Mouse (Mus musculus) stomach, adult 2 months (tissue): Measurements from ENCODE around the gene Maml3. TPM values are rescaled to one million over a fixed set of nuclear protein-coding genes. Genes with fewer than 3 reads are reported as not detected.

ENCODE experiments used
- polyA plus RNA-seq: library from polyadenylated mRNA; depleted of rRNA; stranded (reverse); fragments of >200 nt; gene quantifications from 2 replicates; pipeline ENCODE4 v1.2.3, GENCODE M21; 2012; rRNA removed

Maml3 gene
- polyA plus RNA-seq = 2.3 and 2.5 TPM in 2 replicates

DNA sequence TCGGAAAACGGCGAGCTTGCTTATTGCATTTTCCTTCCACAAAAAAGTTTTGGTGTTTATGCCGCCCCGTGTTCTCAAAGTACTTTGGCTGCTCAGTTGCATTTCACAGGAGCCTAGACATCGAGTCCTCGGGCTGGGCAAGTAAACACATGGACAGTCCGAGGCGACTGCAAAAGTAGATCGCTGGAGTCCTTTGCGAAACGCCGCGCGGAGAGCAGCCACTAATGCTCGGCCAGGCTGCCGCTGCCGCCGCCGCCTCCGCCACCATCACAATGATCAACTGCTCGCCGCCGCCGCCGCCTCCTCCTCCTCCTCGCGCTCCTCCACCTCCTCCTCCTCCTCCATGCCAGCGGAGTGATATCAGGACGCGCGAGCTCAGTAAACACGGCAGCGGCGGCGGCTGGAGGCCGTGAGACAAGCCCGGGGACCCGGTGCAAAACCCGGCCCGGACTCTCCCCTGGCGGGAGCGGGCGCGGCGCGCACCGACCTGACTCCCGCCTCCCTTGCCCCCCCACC, at the start of gene Maml3:
Gene Maml3 (minus strand): TSS at position 441 of the 516 bp plus-strand sequence.

DNA sequence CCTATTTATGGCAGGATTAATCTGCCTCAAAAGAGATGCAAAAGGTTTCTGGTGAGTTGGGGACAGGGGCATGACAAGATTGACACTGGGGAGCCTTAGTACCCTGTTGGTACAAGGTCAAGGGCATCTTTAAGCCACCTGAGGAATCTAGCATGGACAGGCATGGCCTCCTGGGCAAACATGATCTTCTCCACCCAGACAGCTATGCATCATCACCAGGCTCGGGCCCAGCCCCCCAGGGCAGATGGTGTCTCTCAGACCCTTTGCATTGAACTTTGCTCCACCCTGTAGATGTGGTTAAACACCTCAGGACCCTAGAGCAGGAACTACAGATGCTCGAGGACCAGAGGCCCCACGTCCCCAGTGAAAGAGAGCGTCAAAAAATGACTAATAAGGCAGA, 444.8 kb downstream of the Maml3 start, which contains the start of gene Mgst2:
Gene Mgst2 (plus strand): TSS at position 301 of the 400 bp plus-strand sequence.

Other genes with a start within 250 kb of the Maml3 start
- 3.1 and 4.0 TPM in 2 replicates for gene Foxo1, start 163.3 kb upstream of the Maml3 start, polyA plus RNA-seq